Mouse (Mus musculus) erythroblast, embryonic 14.5 days (primary cell): ENCODE data around the gene Ncmap.

Experiments used
- GATA1 ChIP-seq: IDR thresholded peaks from 2 replicates; pipeline ENCODE4 v1.6.1; 2012; ENCODE audit warnings: low read length, inconsistent platforms, mixed read lengths
- TAL1 ChIP-seq: IDR thresholded peaks from 3 replicates; pipeline ENCODE4 v1.6.1; 2012; ENCODE audit warnings: low read length, inconsistent platforms, mixed read lengths

DNA sequence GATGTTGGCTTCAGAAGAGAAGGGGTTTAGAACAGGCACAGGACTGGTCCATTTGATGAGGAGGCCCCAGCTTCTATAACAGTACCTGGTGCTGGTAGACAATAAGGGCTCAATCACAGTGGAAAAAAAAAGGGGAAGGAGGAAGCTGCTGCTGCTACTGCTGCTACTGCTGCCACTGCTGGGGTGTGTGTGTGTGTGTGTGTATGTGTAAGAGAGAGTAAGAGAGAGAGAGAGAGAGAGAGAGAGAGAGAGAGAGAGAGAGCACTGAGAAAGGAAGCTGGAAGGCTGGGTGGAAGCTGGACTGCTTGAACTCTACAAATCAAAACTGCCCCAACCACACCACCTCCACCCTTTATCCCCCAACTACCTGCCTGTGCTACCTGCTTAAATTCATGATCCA lies 39.9 kb upstream of the Ncmap start:
- TF ChIP-seq TAL1, result no peak
- no peak for TF ChIP-seq GATA1
